Mouse (Mus musculus) cerebellum, adult 2 months (tissue): ENCODE measurements around the gene Sult1e1. TPM values are rescaled to one million over a fixed set of nuclear protein-coding genes. Genes with fewer than 3 reads are reported as not detected.

Experiments used
- DNase-seq, 2 experiments: peaks; one replicate each; pipeline ENCODE4 v3.0.0; 2021
- H3K27ac ChIP-seq: fragments of 200-500 bp; 2 replicates; pipeline ENCODE4 v1.5.1; 2012; ENCODE audit warnings: low read length, control low read depth, inconsistent platforms; ENCODE audit not compliant: insufficient read depth
- H3K27me3 ChIP-seq: fragments of 200-500 bp; 2 replicates; pipeline ENCODE4 v1.6.1; 2012; ENCODE audit warnings: inconsistent platforms, mild to moderate bottlenecking, low read length, moderate library complexity; ENCODE audit not compliant: control insufficient read depth, insufficient read depth
- H3K4me1 ChIP-seq: fragments of 200-500 bp; 2 replicates; pipeline ENCODE4 v1.6.1; 2011; ENCODE audit warnings: low read length; ENCODE audit not compliant: control insufficient read depth, insufficient read depth
- H3K4me3 ChIP-seq: fragments of 200-500 bp; replicated peaks from 2 replicates; pipeline ENCODE3; 2011; ENCODE audit warnings: mild to moderate bottlenecking, low read depth, low read length, control low read depth; ENCODE audit not compliant: insufficient read depth
- CTCF ChIP-seq: fragments of 200-500 bp; IDR thresholded peaks from 2 replicates; pipeline ENCODE4 v1.5.1; 2011; ENCODE audit warnings: low read depth, mild to moderate bottlenecking, control low read depth, low read length, moderate library complexity, borderline replicate concordance; ENCODE audit not compliant: insufficient read depth
- POLR2A ChIP-seq: fragments of 200-500 bp; IDR thresholded peaks from 2 replicates; pipeline ENCODE4 v1.6.1; 2011; ENCODE audit warnings: low read length, control low read depth, borderline replicate concordance; ENCODE audit not compliant: insufficient read depth
- WGBS: fragments of 180-500 bp; shearing (Covaris S2); methylation state at CpG from one replicate; pipeline ENCODE4 v1.1.7; 2018; 5-methylcytosine and 5-hydroxymethylcytosine counted together
- polyA plus RNA-seq: library from polyadenylated mRNA; depleted of rRNA; stranded (reverse); fragments of >200 nt; gene quantifications from 2 replicates; pipeline ENCODE4 v1.2.3, GENCODE M21; 2012; rRNA removed

The Sult1e1 gene
- polyA plus RNA-seq = not detected in 2 replicates

DNA sequence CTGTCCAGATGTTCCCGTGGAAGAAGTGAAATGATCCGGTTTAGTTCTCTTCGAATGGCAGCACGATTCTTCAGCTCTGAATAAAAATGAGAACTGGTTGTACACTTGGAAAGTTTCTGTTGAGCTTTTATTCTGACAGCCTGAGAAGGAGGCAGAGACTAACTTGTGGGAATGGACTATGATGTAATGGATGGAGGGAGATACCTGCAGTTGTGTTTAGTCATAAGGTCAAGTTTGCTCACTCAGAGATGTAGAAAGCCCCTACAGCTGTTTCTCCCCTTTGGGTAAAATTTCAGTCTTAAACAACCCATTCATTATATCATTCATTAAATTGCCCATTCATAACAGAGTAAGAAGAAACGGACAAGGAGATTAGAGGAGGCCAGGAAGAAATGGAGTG is at the start of gene Sult1e1:
Sult1e1 (minus strand) TSS at position 101 of the 400 bp plus-strand sequence.
- WGBS = 81% methylated on average over 5 of the region's 5 CpGs
- DNase-seq = no peak
- Histone ChIP-seq H3K27me3 (no peaks in the 10 kb centered on the region), H3K27ac (no peak within 1 kb of the TSS), H3K4me1 (no peaks in the 10 kb centered on the region), H3K4me3 (no peak within 1 kb of the TSS)
- TF ChIP-seq CTCF (no peak), POLR2A (no peak)

DNA sequence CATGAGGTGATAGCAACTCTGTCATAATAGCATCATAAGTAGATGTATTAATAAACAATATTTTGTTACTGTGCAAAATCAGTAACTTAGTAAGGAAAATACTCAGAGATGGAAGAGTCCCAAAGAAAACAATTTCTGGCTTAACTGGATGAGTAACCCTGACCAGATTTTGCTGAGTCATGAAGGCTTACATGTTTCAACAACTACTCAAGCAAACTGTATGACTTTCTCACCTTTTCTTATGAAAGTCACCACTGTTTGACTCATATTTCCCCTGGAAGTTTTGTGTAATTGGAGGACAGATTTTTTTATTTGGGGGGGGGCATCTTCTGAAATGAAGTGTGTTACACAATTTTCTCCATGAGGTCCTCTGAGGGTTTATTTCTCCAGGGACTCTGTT is 31.3 kb upstream of the Sult1e1 start:
- no peak for DNase-seq
- Histone ChIP-seq H3K4me1 (no peaks in the 10 kb centered on the region), H3K27ac (no peak overlapping the region), H3K27me3 (no peaks in the 10 kb centered on the region), H3K4me3 (no peak overlapping the region)
- no peak for TF ChIP-seq POLR2A
- TF ChIP-seq CTCF = no peak

GRCm38 (mm10) chr5:87615128-87615390 is 23.7 kb upstream of the Sult1e1 start:
- TF ChIP-seq CTCF = no peak
- no peak for TF ChIP-seq POLR2A
- no peak overlapping the region for H3K27ac ChIP-seq
- no peak overlapping the region for H3K4me3 ChIP-seq
- H3K27me3 ChIP-seq = no peaks in the 10 kb centered on the region
- 88% methylated on average over 2 of the region's 2 CpGs for WGBS
- no peak for DNase-seq
- H3K4me1 ChIP-seq = no peaks in the 10 kb centered on the region

- Histone ChIP-seq H3K4me1 (no peaks in the 10 kb centered on the region), H3K4me3 (no peak overlapping the region), H3K27ac (no peak overlapping the region), H3K27me3 (no peaks in the 10 kb centered on the region)
- TF ChIP-seq CTCF (no peak), POLR2A (no peak)
- DNase-seq = no peak
Measured at GRCm38 (mm10) chr5:87614364-87615127, 23.2 kb upstream of the Sult1e1 start.

GRCm38 (mm10) chr5:87601018-87601417 is 9.6 kb upstream of the Sult1e1 start:
- Histone ChIP-seq H3K4me1 (no peaks in the 10 kb centered on the region), H3K27me3 (no peaks in the 10 kb centered on the region), H3K27ac (no peak overlapping the region), H3K4me3 (no peak overlapping the region)
- DNase-seq = no peak
- WGBS = 35% methylated on average over 3 of the region's 3 CpGs
- TF ChIP-seq CTCF = no peak
- TF ChIP-seq POLR2A = no peak

DNA sequence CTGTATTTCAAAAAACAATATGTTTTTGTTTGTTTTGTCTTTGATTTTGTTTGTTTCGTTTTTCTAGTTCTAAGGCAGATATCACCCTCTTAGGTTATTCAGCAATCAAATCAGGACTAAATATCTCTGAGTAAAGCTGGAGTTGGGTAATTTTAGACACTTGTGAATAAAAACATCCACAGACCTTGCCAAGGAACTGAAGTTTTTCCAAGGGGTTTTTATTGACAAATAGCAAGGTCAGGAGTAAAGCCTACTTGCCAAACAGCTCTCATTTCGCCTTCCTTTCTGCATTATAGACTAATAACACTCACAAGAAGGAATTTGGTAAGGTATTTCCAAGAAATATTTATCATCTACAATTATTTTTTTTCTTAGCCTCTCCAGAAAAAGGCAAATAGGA is 6.5 kb upstream of the Sult1e1 start:
- Histone ChIP-seq H3K27me3 (no peaks in the 10 kb centered on the region), H3K4me3 (no peak overlapping the region), H3K4me1 (no peaks in the 10 kb centered on the region), H3K27ac (no peak overlapping the region)
- TF ChIP-seq CTCF = no peak
- no peak for TF ChIP-seq POLR2A
- DNase-seq = no peak
- 60% methylated on average over 2 of the region's 2 CpGs for WGBS

- no peak for TF ChIP-seq POLR2A
- no peak for TF ChIP-seq CTCF
- Histone ChIP-seq H3K4me3 (no peak overlapping the region), H3K4me1 (no peaks in the 10 kb centered on the region), H3K27me3 (no peaks in the 10 kb centered on the region), H3K27ac (no peak overlapping the region)
- 83% methylated on average over 2 of the region's 2 CpGs for WGBS
- DNase-seq = no peak
Measured at GRCm38 (mm10) chr5:87589916-87590315, 1.5 kb downstream of the Sult1e1 start.

- no peak for DNase-seq
- Histone ChIP-seq H3K4me3 (no peak overlapping the region), H3K27ac (no peak overlapping the region), H3K27me3 (no peaks in the 10 kb centered on the region), H3K4me1 (no peaks in the 10 kb centered on the region)
- no peak for TF ChIP-seq CTCF
- no peak for TF ChIP-seq POLR2A
- 82% methylated on average over 1 of the region's 1 CpGs for WGBS
Measured at GRCm38 (mm10) chr5:87580389-87580788, 11.0 kb downstream of the Sult1e1 start.

- no peaks in the 10 kb centered on the region for H3K4me1 ChIP-seq
- TF ChIP-seq CTCF (no peak), POLR2A (no peak)
- WGBS = 72% methylated on average over 1 of the region's 1 CpGs
- no peaks in the 10 kb centered on the region for H3K27me3 ChIP-seq
- no peak overlapping the region for H3K27ac ChIP-seq
- H3K4me3 ChIP-seq = no peak overlapping the region
- DNase-seq = no peak
Measured at GRCm38 (mm10) chr5:87574174-87574573, 17.2 kb downstream of the Sult1e1 start.
